Mouse (Mus musculus) large intestine, adult 2 months (tissue): ENCODE measurements around the gene Foxo1. TPM values are rescaled to one million over a fixed set of nuclear protein-coding genes. Genes with fewer than 3 reads are reported as not detected.

ENCODE experiments used
- DNase-seq: peaks from one replicate; pipeline ENCODE4 v3.0.0-alpha.2; 2012; ENCODE audit warnings: low read depth, low spot score
- WGBS: fragments of 180-500 bp; shearing (Covaris S2); methylation state at CpG from one replicate; pipeline ENCODE4 v1.1.7; 2018; 5-methylcytosine and 5-hydroxymethylcytosine counted together
- polyA plus RNA-seq: library from polyadenylated mRNA; depleted of rRNA; stranded (reverse); fragments of >200 nt; gene quantifications from 2 replicates; pipeline ENCODE4 v1.2.3, GENCODE M21; 2012

Foxo1 gene
- polyA plus RNA-seq, 1 experiment = 6.2 TPM

DNA sequence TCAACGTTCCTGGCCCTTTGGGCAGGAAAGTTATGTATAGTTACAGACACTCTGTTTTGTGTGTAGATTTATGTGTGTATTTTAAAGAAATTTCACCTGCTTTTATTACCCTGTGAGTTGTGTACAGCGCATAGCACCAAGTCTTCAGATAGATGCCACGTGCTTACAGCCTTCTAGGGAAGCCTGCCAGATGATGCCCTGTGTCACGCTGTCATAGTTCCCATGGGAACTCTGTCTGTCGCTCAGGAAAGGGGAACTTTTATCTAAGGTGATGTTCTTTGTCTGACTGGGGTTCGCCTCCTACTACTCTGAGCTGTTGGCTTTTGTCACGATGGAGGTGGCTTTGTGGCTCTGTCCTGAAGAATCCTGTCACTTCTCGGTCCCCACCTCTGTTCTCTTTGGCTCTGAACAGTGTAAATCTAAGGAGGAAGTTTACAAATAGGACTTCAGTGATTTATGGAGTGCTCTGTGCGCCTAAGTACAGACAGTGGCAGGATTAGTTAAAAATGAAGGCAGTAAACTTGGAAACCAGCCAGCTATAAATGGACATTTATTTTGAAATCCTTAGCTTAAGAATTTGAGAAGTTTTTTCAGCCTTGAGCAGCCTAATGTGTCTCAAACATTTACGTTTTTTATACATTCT lies 80.0 kb downstream of the Foxo1 start:
- WGBS = 49% methylated on average over 10 of the region's 10 CpGs
- DNase-seq = no peak

DNA sequence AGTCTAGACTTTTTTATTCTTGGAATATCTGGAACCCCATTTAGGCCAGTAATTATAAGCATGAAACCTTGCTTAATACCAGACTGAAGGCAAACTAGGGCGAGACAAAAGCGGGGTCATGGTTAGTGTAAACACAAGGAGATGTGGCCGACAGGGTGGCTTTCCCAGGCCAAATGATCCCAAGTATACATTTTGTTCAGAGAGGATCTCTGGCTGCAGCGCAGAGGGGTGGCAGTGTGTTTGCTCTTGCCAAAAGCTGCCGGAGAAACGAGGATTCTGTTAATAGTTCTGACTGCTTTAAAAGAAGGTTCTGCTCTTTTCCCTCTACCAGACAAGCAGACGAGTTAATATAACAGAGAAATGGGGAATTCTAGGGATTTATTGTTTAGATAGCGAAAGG lies 82.5 kb downstream of the Foxo1 start:
- 82% methylated on average over 8 of the region's 8 CpGs for WGBS
- no peak for DNase-seq

DNA sequence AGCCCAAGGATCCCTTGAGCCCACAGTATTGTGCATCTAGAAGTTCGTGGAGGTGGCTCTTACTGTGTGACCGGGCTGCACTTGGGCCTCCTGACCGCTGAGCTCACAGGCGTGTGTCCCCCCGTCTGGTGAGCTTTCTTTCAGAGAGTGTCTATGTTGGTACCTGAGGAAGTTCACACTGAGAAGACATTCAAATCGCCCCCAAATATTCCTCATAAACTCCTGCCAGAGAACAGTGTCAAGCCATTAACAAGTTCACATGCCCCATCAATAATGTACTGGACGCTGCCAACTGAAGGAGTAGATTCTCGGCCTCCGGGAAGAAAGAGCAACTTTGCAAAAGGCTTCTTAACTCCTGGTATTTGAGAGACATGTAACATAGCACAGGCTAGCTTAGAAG lies 83.8 kb downstream of the Foxo1 start:
- no peak for DNase-seq
- 94% methylated on average over 9 of the region's 9 CpGs for WGBS

DNA sequence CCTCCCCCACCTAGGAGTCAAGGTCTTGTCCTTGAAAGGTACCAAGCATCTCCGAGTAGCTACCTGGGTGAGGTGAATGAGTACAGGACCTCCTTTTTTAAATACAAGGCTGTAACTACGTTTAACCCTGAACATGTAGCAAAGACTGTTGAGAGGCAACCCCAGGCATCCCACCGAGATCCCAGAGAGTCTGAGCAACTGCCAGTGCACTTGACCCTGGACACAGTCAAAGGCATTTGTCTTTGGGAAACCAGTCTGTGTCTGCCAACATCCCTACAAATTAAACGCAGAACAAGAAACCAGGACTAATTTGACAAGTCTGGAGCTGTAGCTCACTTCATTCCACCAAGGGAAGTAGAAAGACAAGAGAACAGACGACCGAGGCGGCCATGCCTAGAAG lies 86.1 kb downstream of the Foxo1 start:
- no peak for DNase-seq
- WGBS = 83% methylated on average over 7 of the region's 7 CpGs

DNA sequence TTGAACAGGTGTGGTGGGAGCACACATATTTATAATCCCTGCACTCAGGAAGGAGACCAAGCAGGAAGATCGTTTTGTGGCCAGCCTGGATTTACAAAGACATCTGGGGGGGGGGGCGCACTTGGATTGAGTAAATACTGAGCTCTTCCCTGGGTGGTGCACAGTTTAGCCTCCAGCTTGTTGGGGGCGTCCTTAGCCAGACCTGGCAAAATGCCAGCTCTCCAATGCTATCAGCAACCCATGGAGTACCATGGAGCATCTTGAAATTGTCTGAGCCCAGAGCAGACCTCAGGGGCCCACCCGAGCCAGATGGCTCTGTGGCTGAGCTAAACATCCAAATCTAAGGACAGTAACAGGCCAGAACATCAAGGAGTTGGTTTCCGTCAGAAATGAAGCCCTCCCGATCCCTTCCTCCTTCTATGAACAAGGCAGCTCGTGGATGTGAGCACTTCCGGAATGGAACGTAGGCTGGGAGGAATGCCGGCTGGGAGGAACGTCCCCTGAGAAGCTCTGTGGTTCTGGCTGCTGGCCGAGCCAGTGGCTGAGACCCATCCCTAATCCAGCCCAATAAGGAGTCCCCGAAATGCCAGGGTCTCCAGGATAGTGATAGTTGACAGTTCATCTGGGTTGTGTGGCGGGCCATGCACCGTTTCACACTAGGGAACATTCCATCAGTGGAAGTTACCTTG lies 89.3 kb downstream of the Foxo1 start:
- WGBS = 72% methylated on average over 15 of the region's 15 CpGs

DNA sequence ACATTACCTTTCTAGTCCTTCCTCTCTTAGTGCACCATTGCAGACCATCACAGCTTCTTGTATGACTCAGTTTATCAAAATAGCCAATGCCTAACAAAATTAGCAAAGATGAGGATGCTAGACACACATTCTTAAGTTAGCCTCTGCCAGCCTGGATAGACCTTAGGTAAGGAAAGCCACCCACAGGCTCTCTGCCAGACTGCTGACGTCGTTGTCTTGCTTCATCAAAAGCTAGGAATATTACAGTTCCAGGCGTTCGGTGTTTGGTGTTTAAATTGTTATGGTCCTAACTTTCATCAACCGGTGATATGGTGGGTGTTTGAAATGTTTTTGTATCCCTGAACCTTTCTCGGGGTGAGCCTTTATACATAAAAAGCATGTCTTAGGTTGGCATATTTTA lies 96.4 kb downstream of the Foxo1 start:
- 80% methylated on average over 6 of the region's 6 CpGs for WGBS
- no peak for DNase-seq

More for the DNA sequence above, 89.3 kb downstream of the Foxo1 start:
- no peak for DNase-seq

DNA sequence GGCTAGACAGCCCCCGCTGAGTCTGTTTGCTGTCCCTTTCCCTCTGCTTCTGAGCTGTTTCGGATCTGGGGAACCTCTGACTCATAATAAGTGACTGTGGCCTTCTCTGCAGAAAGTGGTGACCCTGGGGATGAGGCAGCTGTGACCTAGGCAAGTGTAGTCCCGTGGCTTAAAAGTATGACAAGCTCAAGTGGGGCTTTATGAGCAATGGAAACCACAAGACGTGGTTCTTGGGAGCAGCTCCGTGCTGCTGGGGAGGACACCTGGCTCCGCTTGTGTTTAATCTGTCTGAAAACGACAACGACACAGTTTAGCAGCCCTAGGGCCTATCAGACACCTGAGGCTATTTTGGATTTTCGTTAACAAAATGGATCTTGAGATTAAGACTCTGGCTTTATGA lies 101.1 kb downstream of the Foxo1 start:
- DNase-seq = no peak
- 82% methylated on average over 9 of the region's 9 CpGs for WGBS

DNA sequence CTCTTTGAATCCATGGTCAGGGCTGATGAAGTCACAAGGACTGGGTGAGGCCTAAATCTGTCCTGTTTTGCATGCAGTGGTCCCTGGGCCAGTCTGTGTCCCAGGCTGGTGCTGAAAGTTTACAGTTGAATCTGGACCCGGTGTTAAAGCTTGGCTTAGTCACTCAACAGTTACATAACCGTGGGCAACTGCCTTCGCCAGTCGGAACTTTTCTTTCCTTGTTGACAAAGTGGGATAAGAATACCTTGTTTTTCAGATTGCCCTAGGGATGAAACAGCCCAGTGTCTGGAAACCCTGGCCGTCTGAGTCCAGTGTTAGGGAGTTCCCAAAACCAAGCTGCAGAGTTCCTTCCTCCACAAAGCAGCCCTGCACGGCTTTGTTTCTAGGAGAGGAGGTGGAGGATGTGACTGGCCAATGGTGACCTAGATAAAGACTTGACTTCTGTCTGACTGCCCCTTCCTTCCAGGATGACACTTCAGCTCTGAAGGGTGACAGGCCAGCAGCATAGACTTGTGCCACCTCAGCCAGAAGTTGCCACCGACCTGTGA lies 101.8 kb downstream of the Foxo1 start:
- WGBS = 51% methylated on average over 7 of the region's 7 CpGs
- no peak for DNase-seq

DNA sequence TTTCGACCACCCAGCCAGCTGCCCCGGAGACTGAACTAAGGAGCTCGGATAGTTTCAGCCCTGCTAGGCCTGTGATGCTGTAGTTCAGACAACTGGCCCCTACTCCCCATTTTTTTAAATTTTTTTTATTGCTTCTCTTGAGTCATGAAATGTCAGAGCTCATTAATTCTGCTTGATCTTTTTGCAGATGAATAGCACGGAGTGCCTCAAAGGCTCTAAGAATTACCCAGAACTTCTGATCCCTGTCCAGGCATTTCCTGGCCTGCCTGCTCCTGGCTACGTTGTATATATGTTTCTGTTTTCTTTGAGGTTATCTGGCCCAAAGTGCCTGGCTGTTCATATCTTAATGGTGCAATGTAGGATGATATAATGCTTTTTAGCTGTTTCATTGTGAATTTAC lies 108.8 kb downstream of the Foxo1 start:
- 71% methylated on average over 5 of the region's 5 CpGs for WGBS
- DNase-seq = no peak

DNA sequence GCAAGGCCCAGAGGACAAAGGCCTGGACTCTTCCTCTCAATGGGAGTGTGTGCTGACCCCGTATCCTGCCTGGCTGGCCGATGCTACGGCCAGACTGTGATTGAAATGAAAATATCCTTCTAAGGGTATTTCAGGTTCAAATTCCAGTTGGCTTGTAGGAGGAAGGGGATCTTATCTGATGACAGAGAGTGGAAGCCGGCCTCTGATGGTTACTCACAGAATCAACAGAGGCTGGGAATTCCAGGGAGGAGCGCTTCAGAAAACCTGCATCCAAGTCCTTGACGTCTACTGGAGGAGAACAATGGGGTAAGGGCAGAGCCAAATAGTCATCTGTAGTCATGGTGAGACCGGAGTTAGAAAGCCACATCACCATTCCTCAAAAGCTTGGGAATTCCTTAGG lies 115.2 kb downstream of the Foxo1 start:
- DNase-seq = no peak
- 80% methylated on average over 7 of the region's 7 CpGs for WGBS

DNA sequence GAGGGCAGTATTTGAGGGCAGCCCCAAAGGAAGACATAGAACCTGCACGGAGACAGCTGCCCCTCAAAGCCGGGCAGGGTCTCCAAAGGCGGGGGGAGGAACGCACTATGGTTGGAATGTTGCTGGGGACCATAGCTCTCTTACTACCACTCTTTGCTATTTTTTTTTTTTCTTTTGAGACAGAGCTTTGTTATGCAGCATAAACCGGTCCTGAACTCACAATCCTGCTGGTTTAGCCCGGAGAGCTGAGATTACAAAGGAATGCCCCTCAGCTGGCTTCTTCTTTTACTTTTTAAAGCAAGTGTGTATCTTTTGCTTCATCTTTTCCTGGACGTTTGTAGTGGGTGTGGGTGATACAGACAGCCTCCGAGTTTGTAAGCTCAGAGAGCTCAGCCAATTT lies 118.2 kb downstream of the Foxo1 start:
- DNase-seq = no peak
- 50% methylated on average over 8 of the region's 8 CpGs for WGBS

DNA sequence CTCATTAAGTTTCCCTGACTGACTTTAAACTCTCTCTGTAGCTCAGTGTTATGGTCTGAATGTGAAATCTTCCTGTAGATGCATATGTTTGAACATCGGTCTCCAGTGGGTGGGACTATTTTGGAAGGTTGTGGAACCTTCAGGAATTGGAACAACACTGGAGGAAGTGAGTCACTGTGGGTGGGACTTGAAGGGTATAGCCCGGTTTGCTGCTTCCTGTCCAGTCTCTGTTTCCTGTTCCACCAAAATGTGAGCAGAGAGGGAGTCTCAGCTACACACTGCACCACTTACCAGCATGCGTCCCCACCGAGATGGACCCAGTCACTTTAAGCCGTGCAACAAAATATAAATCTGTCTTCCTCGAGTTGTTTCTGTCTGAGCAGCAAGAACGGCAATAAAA lies 122.2 kb downstream of the Foxo1 start:
- 78% methylated on average over 7 of the region's 7 CpGs for WGBS

DNA sequence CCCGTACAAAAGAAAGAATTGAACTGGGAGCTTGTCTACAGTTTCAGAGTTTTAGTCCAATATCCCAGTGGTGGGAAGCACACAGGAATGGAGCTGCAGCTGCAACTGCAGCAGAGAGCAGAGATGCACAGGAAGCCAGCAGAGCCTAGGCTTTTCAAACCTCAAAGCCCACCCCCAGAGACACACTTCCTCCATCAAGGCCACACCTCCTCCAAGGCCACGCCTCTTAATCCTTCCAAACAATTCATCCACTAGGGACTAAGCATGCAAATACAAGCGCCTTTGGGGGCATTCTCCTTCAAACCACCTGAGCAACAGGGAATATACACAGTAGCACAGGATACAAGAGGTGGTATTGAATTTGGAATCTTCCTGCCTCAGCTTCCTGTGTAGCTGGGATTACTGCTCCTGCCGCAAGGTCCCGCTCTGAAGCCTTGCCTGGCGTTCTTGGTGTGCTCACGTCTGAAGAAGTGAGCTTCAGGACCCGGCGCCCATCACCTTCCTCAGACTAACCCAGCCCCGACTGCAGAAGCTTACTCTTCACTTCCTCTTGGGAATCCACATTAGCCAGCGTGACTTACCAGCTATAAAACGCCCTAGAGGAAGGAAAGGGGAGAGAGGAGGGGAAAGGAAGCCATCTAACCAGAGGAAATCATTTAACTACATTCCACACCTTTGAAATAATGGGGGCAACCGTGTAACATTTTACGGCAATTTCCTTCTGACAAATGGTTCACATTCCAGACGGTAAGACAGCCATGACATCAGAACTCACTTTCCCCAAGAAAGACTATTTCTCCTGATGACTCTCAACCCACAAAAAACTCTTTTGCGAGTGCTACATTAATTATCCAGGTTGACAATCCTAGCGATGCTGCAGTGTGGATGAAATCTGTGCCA lies 122.9 kb downstream of the Foxo1 start:
- no peak for DNase-seq
- 72% methylated on average over 17 of the region's 17 CpGs for WGBS

More for the DNA sequence above, 122.2 kb downstream of the Foxo1 start:
- DNase-seq = no peak

DNA sequence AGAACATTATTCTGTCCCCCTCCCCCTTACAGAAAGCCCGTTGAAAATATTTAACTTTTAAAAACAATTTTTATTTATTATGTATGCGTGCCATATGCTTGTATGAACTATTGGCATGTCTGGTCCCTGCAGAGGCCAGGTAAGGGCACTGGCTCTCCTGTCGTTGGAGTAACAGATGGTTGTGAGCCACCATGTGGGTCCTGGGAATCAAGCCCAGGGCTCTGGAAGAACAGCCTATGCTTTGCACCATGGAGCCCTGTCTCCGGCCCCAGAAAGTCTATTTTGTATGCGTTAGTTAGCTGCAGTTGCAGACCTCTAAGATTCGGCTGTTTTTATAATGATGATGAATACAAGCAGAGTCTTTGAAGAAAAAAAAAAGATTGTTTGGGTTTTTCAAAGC lies 123.8 kb downstream of the Foxo1 start:
- DNase-seq = no peak
- 77% methylated on average over 6 of the region's 6 CpGs for WGBS

DNA sequence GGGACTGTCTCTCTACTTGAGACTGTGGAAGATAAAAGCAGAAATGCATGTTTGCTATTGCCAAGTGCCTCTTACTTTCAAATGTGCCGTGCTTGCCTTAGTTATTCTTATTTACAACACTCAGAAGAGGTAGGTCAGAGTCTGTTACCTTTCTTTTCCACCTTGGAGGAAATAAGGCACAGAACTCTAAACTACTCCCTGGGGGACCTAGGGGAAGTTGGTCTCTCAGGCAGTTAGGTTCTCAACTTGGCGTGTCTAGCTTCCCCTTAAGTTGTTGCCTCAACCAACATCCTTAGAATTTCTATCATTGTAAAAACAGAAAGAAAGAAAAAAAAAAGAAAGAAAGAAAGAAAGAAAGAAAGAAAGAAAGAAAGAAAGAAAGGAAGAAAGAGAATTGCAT lies 124.4 kb downstream of the Foxo1 start:
- WGBS = 66% methylated on average over 2 of the region's 2 CpGs
- no peak for DNase-seq

DNA sequence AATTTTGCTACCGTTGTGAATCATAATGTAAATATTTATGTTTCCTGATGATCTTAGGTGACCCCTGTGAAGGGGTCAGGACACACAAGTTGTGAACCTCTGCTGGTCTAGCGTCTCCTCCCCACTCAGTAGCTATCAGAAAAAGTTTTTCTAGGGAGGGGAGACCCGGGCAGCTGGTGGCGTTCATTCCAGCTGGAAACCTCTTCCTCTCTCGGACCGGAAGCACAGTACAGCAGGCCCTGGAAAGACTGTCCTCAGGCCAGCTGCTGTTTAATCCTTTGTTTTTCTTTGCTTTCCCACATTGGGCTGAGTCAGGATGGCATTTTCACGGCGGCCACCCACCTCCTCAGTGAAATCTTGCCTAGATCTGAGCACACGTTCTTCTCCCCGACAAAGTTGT lies 125.0 kb downstream of the Foxo1 start:
- WGBS = 45% methylated on average over 10 of the region's 10 CpGs
- DNase-seq = no peak

DNA sequence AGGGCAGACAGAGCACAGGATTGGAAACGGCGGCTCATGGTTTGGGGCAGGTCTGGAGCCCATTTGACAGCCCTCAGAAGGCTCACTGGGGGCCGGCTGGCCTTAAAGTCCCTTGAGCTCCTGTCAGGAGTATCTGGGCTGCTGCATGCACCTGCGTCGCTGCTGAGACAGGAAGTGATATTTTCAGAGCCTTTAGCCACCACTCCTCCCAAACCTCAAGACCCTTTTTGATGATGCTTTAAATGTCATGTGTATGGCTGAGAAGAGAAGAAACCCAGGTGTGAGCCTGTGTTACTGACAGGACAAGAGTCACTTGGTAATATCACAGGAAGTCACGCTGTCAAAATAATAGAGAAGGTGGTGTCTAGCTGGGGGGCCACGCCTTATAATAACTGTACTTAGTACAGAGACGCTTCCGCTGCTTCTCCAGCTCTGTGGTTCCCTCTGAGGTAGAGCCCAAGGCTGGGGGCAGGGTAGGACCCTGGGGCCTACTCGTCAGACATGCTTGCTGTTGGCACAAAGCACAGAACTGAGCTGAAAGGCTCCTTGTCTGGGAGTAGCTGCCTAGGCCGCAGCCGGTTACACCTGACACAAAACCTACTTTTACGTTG lies 128.1 kb downstream of the Foxo1 start:
- 87% methylated on average over 13 of the region's 13 CpGs for WGBS
- DNase-seq = no peak

DNA sequence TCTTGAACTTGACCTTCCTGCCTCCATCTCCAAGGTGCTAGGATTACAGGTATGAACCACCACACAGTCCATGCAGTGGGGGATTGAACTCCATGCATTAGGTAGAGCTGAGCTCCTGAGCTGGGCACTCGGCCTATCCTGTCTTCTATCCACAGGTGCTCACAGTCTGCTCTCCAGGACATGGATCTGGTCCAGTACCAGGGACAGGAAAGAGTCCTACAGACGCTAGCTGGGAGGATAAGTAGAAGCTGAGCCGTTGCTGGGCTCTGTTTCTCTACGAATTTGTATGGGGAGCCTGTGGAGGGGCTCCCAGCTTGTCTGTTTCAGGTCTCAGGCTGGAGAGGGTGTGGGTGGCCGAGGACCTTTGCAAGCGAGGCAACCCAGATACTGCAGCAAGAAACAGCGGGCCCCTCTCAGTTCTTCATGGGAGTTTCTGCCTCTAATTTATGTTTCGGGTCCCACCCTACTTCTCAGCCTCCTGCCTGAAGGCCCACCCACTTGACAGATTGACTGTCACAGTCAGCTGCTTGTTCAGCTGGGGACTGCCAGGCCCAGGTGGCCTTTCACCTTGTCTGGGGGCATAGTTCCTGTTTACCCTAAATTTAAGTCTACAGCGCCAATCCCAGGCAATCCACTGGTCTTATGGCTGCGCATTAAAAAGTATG lies 128.9 kb downstream of the Foxo1 start:
- no peak for DNase-seq
- WGBS = 72% methylated on average over 10 of the region's 10 CpGs

DNA sequence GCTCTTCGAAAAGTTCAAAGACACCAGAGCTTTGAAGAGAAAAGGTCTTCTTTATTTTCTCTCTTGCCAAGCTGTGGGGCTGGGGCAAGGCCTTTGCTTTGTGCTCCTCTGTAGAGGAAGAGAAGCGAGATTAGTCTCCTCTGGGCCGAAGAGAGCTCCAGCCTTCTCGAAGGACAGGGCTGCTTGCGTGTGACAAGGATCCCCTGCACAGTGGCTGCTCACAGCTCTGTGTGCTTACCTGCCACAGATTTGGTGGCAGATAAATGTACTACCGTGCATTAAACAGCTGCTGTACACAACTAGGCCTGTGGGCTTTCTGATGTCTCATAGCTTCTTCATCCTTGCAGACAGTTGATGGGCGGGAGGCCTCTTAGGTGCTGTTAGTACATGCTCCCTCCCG lies 129.8 kb downstream of the Foxo1 start:
- 84% methylated on average over 8 of the region's 8 CpGs for WGBS

More for the DNA sequence above, 129.8 kb downstream of the Foxo1 start:
- DNase-seq = no peak
